Mouse (Mus musculus) small intestine, adult 2 months (tissue): ENCODE data around the gene Dnaaf1. TPM values are rescaled to one million over a fixed set of nuclear protein-coding genes. Genes with fewer than 3 reads are reported as not detected.
A peak's percentile ranks its signal among the peaks of the same experiment; 100 is the strongest.

Experiments used
- H3K27ac ChIP-seq: fragments of 200-500 bp; 2 replicates; pipeline ENCODE4 v1.5.1; 2012; ENCODE audit warnings: low read depth, low read length, control low read depth, inconsistent platforms; ENCODE audit not compliant: insufficient read depth
- H3K27me3 ChIP-seq: fragments of 200-500 bp; 2 replicates; pipeline ENCODE4 v1.6.1; 2012; ENCODE audit warnings: mild to moderate bottlenecking, moderate library complexity, low read length, inconsistent platforms; ENCODE audit not compliant: control insufficient read depth, insufficient read depth
- H3K36me3 ChIP-seq: fragments of 200-500 bp; 2 replicates; pipeline ENCODE4 v1.6.1; 2012; ENCODE audit warnings: mild to moderate bottlenecking, low read length, control low read depth, inconsistent platforms; ENCODE audit not compliant: control insufficient read depth, insufficient read depth
- H3K4me1 ChIP-seq: fragments of 200-500 bp; 2 replicates; pipeline ENCODE4 v1.6.1; 2012; ENCODE audit warnings: low read length, inconsistent platforms, mixed read lengths; ENCODE audit not compliant: control insufficient read depth, insufficient read depth, insufficient read length
- H3K4me3 ChIP-seq: fragments of 200-500 bp; 2 replicates; pipeline ENCODE4 v1.5.1; 2012; ENCODE audit warnings: low read depth, mild to moderate bottlenecking, control low read depth, inconsistent platforms, low read length, moderate library complexity
- CTCF ChIP-seq: fragments of 200-500 bp; IDR thresholded peaks from 2 replicates; pipeline ENCODE4 v1.5.1; 2012; ENCODE audit warnings: low read depth, mild to moderate bottlenecking, control low read depth, inconsistent platforms, low read length, moderate library complexity, mixed read lengths; ENCODE audit not compliant: insufficient replicate concordance, insufficient read length; ENCODE audit errors: extremely low read depth
- POLR2A ChIP-seq: fragments of 200-500 bp; IDR thresholded peaks from 2 replicates; pipeline ENCODE4 v1.6.1; 2012; ENCODE audit warnings: low read depth, mild to moderate bottlenecking, control low read depth, inconsistent platforms, low read length, moderate library complexity
- WGBS: fragments of 180-500 bp; shearing (Covaris S2); methylation state at CpG from one replicate; pipeline ENCODE4 v1.1.7; 2018; 5-methylcytosine and 5-hydroxymethylcytosine counted together
- polyA plus RNA-seq: library from polyadenylated mRNA; depleted of rRNA; stranded (reverse); fragments of >200 nt; gene quantifications from 2 replicates; pipeline ENCODE4 v1.2.3, GENCODE M21; 2012

Dnaaf1 gene
- polyA plus RNA-seq, 1 experiment: 9.4 TPM

DNA sequence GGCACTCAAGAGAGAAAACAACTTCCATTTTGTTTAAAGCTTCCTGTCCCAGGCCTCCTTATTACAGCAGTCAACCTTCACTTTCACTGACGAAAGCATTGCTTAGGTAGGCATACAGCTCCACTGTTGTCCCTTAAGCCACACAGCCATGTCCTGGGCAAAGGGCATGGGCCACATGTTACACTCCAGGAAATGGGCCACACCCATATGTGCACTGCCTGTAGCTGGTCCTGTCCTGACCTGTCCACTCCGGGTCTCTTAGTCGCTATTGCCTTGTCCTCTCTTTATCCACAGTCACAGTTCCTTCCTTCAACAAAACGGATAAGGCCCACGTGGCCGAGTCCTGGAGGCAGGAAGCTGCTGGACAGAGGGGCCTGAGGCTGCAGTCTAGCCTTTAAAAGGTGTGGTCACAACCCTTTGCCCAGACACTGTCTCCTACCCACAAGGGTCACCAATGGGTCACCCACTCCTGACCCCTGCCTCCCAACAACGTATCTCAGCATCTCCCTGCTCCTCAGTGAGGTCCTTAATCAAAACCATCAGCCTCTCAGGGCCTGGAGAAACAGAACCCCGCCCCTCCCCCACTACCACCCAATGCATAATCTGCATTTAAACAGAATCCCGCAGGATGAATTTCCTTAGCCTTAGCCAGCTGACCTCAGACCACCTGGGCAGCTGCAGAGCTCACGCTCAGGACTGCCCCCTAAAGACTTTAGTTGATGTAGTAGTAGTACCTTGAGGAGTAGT, 52.8 kb downstream of the Dnaaf1 start:
- Histone ChIP-seq H3K36me3 (no peaks in the 10 kb centered on the region), H3K4me1 (peaks cover 10% of the 10 kb centered on the region), H3K27ac (peak overlapping the region; percentile 42), H3K27me3 (no peaks in the 10 kb centered on the region), H3K4me3 (no peak overlapping the region)
- TF ChIP-seq CTCF (no peak), POLR2A (no peak)
- 59% methylated on average over 10 of the region's 10 CpGs for WGBS

DNA sequence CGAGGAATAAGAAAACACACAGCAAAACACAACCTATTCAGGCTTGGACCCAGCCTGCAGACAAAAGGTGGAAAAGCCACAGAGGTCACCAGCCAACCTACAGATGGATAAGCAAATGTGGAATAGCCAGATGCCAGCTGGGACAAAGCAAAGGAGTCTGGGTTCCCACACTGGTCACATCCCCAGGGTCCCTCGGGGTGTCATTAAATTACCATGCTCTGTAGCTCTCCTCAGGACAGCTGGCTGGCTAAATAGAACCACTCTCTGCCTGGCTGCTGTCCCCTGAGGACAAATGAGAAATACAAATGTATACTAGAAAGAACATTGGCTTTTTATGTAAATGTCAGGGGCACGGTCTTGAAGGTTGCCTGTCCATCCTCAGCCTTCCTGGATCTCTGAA, 55.8 kb downstream of the Dnaaf1 start:
- peaks cover 14% of the 10 kb centered on the region for H3K4me1 ChIP-seq
- no peaks in the 10 kb centered on the region for H3K27me3 ChIP-seq
- no peak overlapping the region for H3K27ac ChIP-seq
- TF ChIP-seq CTCF (no peak), POLR2A (no peak)
- 52% methylated on average over 3 of the region's 3 CpGs for WGBS
- H3K4me3 ChIP-seq: no peak overlapping the region
- H3K36me3 ChIP-seq: no peaks in the 10 kb centered on the region

DNA sequence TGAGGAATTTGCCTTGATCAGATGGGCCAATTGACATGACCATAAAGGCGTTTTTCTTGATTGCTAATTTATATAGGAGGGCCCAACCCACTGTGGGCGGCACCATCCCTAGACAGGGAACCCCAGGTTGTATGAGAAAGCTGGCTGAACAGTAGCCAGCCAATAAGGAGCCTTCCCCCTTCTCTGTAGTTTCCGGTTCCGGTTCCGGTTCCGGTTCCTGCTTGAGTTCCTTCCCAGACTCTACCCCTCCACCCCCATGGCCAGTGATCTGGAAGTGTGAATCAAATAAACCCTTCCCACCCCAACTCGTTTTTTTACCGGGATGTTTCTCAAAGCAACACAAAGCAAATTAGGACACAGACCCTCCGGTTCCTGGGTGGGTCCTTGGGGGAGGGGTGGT, 57.2 kb downstream of the Dnaaf1 start:
- Histone ChIP-seq H3K27ac (no peak overlapping the region), H3K4me1 (peaks cover 12% of the 10 kb centered on the region), H3K27me3 (no peaks in the 10 kb centered on the region), H3K36me3 (no peaks in the 10 kb centered on the region), H3K4me3 (no peak overlapping the region)
- 88% methylated on average over 9 of the region's 9 CpGs for WGBS
- TF ChIP-seq POLR2A (no peak), CTCF (no peak)

DNA sequence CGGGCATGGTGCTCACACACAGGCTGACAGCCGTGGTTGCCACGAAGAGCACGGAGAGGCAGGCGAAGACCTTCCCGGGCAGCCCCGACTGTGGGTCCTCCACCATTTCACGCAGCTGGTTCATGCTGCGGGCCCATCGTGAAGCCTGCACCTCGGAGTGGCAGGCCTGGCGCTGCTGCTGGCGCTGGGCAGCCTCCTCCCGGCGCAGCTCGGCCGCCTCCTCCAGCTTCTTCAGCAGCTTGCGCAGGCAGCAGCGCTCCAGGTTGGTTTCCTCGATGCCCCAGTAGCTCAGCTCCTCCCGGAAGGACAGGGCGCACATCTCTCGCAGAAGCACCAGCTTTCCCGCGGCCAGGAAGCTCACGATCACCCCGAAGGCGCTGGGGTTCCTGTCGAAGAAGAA, 57.9 kb downstream of the Dnaaf1 start:
- WGBS: 73% methylated on average over 29 of the region's 29 CpGs
- TF ChIP-seq CTCF: no peak
- TF ChIP-seq POLR2A: no peak

DNA sequence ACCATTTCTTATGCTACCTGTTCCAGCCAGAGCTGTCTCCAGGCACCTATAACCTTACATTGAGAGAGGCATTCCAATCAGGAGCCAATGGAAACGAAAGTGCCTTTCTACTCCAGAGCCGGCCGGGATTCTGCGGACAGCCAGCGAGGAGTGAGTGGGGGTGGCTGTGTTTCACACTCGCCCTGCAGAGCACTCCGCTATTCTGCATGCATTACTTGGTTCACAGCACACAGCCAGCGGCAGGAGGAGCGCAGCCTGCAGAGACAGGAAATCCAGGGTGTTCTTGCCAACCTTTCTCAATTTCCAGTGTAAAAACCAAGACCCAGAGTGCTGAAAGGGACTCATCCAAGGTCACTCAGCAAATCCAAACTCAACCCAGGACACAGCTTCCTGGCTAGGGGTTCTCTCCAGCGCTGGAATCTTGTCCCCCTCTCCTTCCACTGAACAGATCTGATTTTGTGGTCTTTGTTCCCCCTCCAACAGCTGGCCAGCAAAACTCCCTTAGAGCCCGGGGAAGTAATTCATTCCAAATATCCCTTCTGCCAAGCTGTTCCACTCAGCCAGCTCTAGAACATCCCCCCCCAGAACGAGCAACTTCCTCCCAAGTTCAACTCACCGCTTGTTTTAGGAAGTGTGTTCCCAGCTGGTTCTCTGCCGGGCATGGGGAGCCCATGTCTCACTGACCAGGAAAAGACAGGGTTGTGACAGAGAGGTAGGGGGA, 59.7 kb downstream of the Dnaaf1 start:
- H3K27me3 ChIP-seq: no peaks in the 10 kb centered on the region
- peaks cover 4% of the 10 kb centered on the region for H3K4me1 ChIP-seq
- peak overlapping the region; percentile 34; the same call in 1 of the 2 replicates for H3K27ac ChIP-seq
- H3K36me3 ChIP-seq: no peaks in the 10 kb centered on the region
- WGBS: 66% methylated on average over 14 of the region's 14 CpGs
- H3K4me3 ChIP-seq: no peak overlapping the region
- TF ChIP-seq CTCF: no peak
- TF ChIP-seq POLR2A: no peak

More for the DNA sequence above, 57.9 kb downstream of the Dnaaf1 start:
- Histone ChIP-seq H3K4me3 (no peak overlapping the region), H3K36me3 (no peaks in the 10 kb centered on the region), H3K27me3 (no peaks in the 10 kb centered on the region), H3K4me1 (peaks cover 5% of the 10 kb centered on the region), H3K27ac (no peak overlapping the region)

DNA sequence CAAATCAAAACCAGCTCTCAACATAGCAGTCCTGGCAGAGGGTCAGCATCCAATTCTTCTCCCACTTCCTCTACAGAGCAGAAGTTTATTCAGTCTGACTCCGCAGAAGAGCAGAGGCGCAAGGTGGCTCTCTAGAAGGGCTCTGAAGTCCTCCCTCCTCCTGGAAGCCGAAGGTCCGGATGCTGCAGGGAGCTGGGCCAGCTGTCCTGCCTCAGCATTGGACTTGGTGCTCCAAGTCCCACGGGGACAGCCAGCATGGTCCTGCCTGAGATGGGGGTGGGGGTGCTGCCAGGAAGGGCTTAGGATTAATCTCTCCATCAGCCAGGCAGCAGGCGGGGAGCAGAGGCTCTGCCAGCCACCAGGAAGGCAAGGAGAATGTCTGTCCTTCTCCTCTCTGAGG, 60.3 kb downstream of the Dnaaf1 start, which contains the start of gene Kcng4:
Gene Kcng4 (minus strand): TSS at position 303 of the 400 bp plus-strand sequence.
- Histone ChIP-seq H3K36me3 (no peaks in the 10 kb centered on the region), H3K4me3 (no peak within 1 kb of the TSS), H3K27ac (peak within 1 kb of the TSS; percentile 34; the same call in 1 of the 2 replicates), H3K27me3 (no peaks in the 10 kb centered on the region), H3K4me1 (peaks cover 4% of the 10 kb centered on the region)
- TF ChIP-seq CTCF: no peak
- TF ChIP-seq POLR2A: no peak
- WGBS: 40% methylated on average over 6 of the region's 6 CpGs

DNA sequence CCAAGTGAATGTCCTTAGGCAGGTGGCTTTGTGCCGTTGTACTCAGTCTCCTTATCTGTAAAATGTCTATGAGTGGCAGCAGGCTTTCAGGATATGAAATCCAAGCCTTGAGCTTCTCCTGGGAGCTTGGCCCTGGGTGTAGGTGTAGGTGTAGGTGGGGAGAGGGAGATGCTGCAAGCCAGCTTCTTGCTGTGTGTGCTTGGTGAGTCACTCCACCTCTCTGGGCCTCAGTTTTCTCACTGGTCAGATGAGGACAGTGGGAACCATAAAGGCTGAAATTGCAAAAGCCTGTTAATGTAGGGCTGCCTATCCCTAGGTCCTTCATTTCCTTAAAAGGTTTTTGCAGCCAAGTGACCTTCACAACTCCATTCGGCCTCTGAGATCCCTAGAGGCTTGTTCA, 60.9 kb downstream of the Dnaaf1 start:
- Histone ChIP-seq H3K36me3 (no peaks in the 10 kb centered on the region), H3K27ac (no peak overlapping the region), H3K4me3 (no peak overlapping the region), H3K4me1 (peaks cover 9% of the 10 kb centered on the region), H3K27me3 (no peaks in the 10 kb centered on the region)
- whole genome bisulfite sequencing: 37% methylated on average over 2 of the region's 2 CpGs
- TF ChIP-seq POLR2A: no peak
- TF ChIP-seq CTCF: no peak
